Mouse (Mus musculus): ENCODE measurements at regions not wholly inside any gene's neighbourhood (a gene's known extent, or its start where the extent isn't known, plus 50 kb on each side); places are given as distances from the start of the nearest gene placed in this dataset.

GRCm38 (mm10) chr7:116700409-116700808, 196.2 kb downstream of the Nucb2 start:
- WGBS = 84% methylated on average over 2 of the region's 2 CpGs
- no peaks in the 10 kb centered on the region for H3K9me3 ChIP-seq (replicated peaks)
- H3K27me3 ChIP-seq (replicated peaks) = no peaks in the 10 kb centered on the region
- H3K36me3 ChIP-seq = no peaks in the 10 kb centered on the region
- no peak for ATAC-seq (ENCODE audit: low FRiP score)
- H3K4me3 ChIP-seq (replicated peaks) = no peak overlapping the region
- H3K4me1 ChIP-seq = 0 out of 2 replicates have a peak, but pooled peaks cover 4% of the 10 kb centered on the region
- no peak overlapping the region for H3K27ac ChIP-seq (replicated peaks)
- H3K4me2 ChIP-seq = no peak overlapping the region
- H3K9ac ChIP-seq (replicated peaks) = no peak overlapping the region

- WGBS = 45% methylated on average over 14 of the region's 14 CpGs
- Histone ChIP-seq H3K36me3 (no peaks in the 10 kb centered on the region), H3K4me3 (replicated peaks) (no peak overlapping the region), H3K4me1 (0 out of 2 replicates have a peak, but pooled peaks cover 4% of the 10 kb centered on the region), H3K27ac (replicated peaks) (no peak overlapping the region), H3K4me2 (no peak overlapping the region), H3K9me3 (replicated peaks) (no peaks in the 10 kb centered on the region), H3K27me3 (replicated peaks) (no peaks in the 10 kb centered on the region), H3K9ac (replicated peaks) (no peak overlapping the region)
- ATAC-seq (ENCODE audit: low FRiP score) = peak; percentile 70; the same call in 1 of the 2 replicates
These were observed 197.5 kb downstream of the Nucb2 start for GRCm38 (mm10) chr7:116701466-116702342.

- WGBS = 94% methylated on average over 2 of the region's 2 CpGs
These were observed 198.4 kb downstream of the Nucb2 start for GRCm38 (mm10) chr7:116702596-116702995.

GRCm38 (mm10) chr7:116711541-116711940, 207.4 kb downstream of the Nucb2 start:
- H3K27ac ChIP-seq (replicated peaks) = no peak overlapping the region
- no peak for ATAC-seq (ENCODE audit: low FRiP score)
- no peak overlapping the region for H3K4me2 ChIP-seq
- H3K4me3 ChIP-seq (replicated peaks) = no peak overlapping the region
- peaks cover 3% of the 10 kb centered on the region; the same call in 1 of the 2 replicates for H3K4me1 ChIP-seq
- WGBS = 90% methylated on average over 2 of the region's 2 CpGs
- no peak overlapping the region for H3K9ac ChIP-seq (replicated peaks)
- no peaks in the 10 kb centered on the region for H3K36me3 ChIP-seq
- H3K9me3 ChIP-seq (replicated peaks) = no peaks in the 10 kb centered on the region
- H3K27me3 ChIP-seq (replicated peaks) = no peaks in the 10 kb centered on the region

More at GRCm38 (mm10) chr7:116702596-116702995, 198.4 kb downstream of the Nucb2 start:
- no peak overlapping the region for H3K27ac ChIP-seq (replicated peaks)
- no peaks in the 10 kb centered on the region for H3K27me3 ChIP-seq (replicated peaks)
- ATAC-seq (ENCODE audit: low FRiP score) = no peak
- 0 out of 2 replicates have a peak, but pooled peaks cover 4% of the 10 kb centered on the region for H3K4me1 ChIP-seq
- no peak overlapping the region for H3K9ac ChIP-seq (replicated peaks)
- H3K4me3 ChIP-seq (replicated peaks) = no peak overlapping the region
- no peaks in the 10 kb centered on the region for H3K36me3 ChIP-seq
- no peaks in the 10 kb centered on the region for H3K9me3 ChIP-seq (replicated peaks)
- H3K4me2 ChIP-seq = no peak overlapping the region

- ATAC-seq (ENCODE audit: low FRiP score) = no peak
These were observed 209.0 kb downstream of the Nucb2 start for GRCm38 (mm10) chr7:116713200-116713599.

GRCm38 (mm10) chr7:116715234-116716046, 211.3 kb downstream of the Nucb2 start:
- Histone ChIP-seq H3K9me3 (replicated peaks) (no peaks in the 10 kb centered on the region), H3K27me3 (replicated peaks) (no peaks in the 10 kb centered on the region), H3K27ac (replicated peaks) (no peak overlapping the region), H3K4me2 (no peak overlapping the region), H3K36me3 (no peaks in the 10 kb centered on the region), H3K4me3 (replicated peaks) (no peak overlapping the region), H3K9ac (replicated peaks) (no peak overlapping the region), H3K4me1 (peaks cover 3% of the 10 kb centered on the region; the same call in 1 of the 2 replicates)
- 72% methylated on average over 10 of the region's 10 CpGs for WGBS
- ATAC-seq (ENCODE audit: low FRiP score) = no peak

More at GRCm38 (mm10) chr7:116713200-116713599, 209.0 kb downstream of the Nucb2 start:
- Histone ChIP-seq H3K27me3 (replicated peaks) (no peaks in the 10 kb centered on the region), H3K36me3 (no peaks in the 10 kb centered on the region), H3K4me1 (peaks cover 3% of the 10 kb centered on the region; the same call in 1 of the 2 replicates), H3K27ac (replicated peaks) (no peak overlapping the region), H3K4me3 (replicated peaks) (no peak overlapping the region), H3K9me3 (replicated peaks) (no peaks in the 10 kb centered on the region), H3K4me2 (no peak overlapping the region), H3K9ac (replicated peaks) (no peak overlapping the region)
- 69% methylated on average over 8 of the region's 8 CpGs for WGBS

- ATAC-seq (ENCODE audit: low FRiP score) = no peak
- H3K27ac ChIP-seq (replicated peaks) = no peak overlapping the region
- no peak overlapping the region for H3K4me3 ChIP-seq (replicated peaks)
- peaks cover 5% of the 10 kb centered on the region; the same call in 1 of the 2 replicates for H3K4me1 ChIP-seq
- no peak overlapping the region for H3K4me2 ChIP-seq
- H3K36me3 ChIP-seq = no peaks in the 10 kb centered on the region
- H3K9me3 ChIP-seq (replicated peaks) = no peaks in the 10 kb centered on the region
- WGBS = 60% methylated on average over 2 of the region's 2 CpGs
- no peaks in the 10 kb centered on the region for H3K27me3 ChIP-seq (replicated peaks)
- no peak overlapping the region for H3K9ac ChIP-seq (replicated peaks)
These were observed 224.2 kb downstream of the Nucb2 start for GRCm38 (mm10) chr7:116728379-116728778.

- no peak overlapping the region for H3K27ac ChIP-seq (replicated peaks)
- H3K9me3 ChIP-seq (replicated peaks) = no peaks in the 10 kb centered on the region
- no peak overlapping the region for H3K9ac ChIP-seq (replicated peaks)
- H3K4me3 ChIP-seq (replicated peaks) = no peak overlapping the region
- 73% methylated on average over 4 of the region's 4 CpGs for WGBS
- ATAC-seq (ENCODE audit: low FRiP score) = no peak
- H3K4me2 ChIP-seq = no peak overlapping the region
- H3K27me3 ChIP-seq (replicated peaks) = no peaks in the 10 kb centered on the region
- peaks cover 5% of the 10 kb centered on the region; the same call in 1 of the 2 replicates for H3K4me1 ChIP-seq
- no peaks in the 10 kb centered on the region for H3K36me3 ChIP-seq
These were observed 225.6 kb downstream of the Nucb2 start for GRCm38 (mm10) chr7:116729795-116730194.

GRCm38 (mm10) chr7:116735676-116736075, 231.5 kb downstream of the Nucb2 start:
- no peaks in the 10 kb centered on the region for H3K4me1 ChIP-seq
- ATAC-seq (ENCODE audit: low FRiP score) = no peak
- no peaks in the 10 kb centered on the region for H3K36me3 ChIP-seq
- no peak overlapping the region for H3K4me3 ChIP-seq (replicated peaks)
- H3K4me2 ChIP-seq = no peak overlapping the region
- 36% methylated on average over 3 of the region's 3 CpGs for WGBS
- H3K9ac ChIP-seq (replicated peaks) = no peak overlapping the region
- H3K27ac ChIP-seq (replicated peaks) = no peak overlapping the region
- H3K27me3 ChIP-seq (replicated peaks) = no peaks in the 10 kb centered on the region
- no peaks in the 10 kb centered on the region for H3K9me3 ChIP-seq (replicated peaks)

- Histone ChIP-seq H3K4me2 (no peak overlapping the region), H3K9me3 (replicated peaks) (no peaks in the 10 kb centered on the region), H3K36me3 (no peaks in the 10 kb centered on the region), H3K27ac (replicated peaks) (no peak overlapping the region), H3K27me3 (replicated peaks) (no peaks in the 10 kb centered on the region), H3K9ac (replicated peaks) (no peak overlapping the region), H3K4me1 (no peaks in the 10 kb centered on the region), H3K4me3 (replicated peaks) (no peak overlapping the region)
- 45% methylated on average over 4 of the region's 4 CpGs for WGBS
- ATAC-seq (ENCODE audit: low FRiP score) = no peak
These were observed 232.2 kb downstream of the Nucb2 start for GRCm38 (mm10) chr7:116736333-116736732.

- H3K9ac ChIP-seq (replicated peaks) = no peak overlapping the region
- no peaks in the 10 kb centered on the region for H3K4me1 ChIP-seq
- WGBS = 90% methylated on average over 4 of the region's 4 CpGs
- H3K4me3 ChIP-seq (replicated peaks) = no peak overlapping the region
- H3K27ac ChIP-seq (replicated peaks) = no peak overlapping the region
- H3K4me2 ChIP-seq = no peak overlapping the region
- no peaks in the 10 kb centered on the region for H3K36me3 ChIP-seq
- H3K9me3 ChIP-seq (replicated peaks) = no peaks in the 10 kb centered on the region
- no peaks in the 10 kb centered on the region for H3K27me3 ChIP-seq (replicated peaks)
- ATAC-seq (ENCODE audit: low FRiP score) = no peak
These were observed 233.8 kb downstream of the Nucb2 start for GRCm38 (mm10) chr7:116738009-116738408.

All from neural tube, embryonic 15.5 days (tissue).